Mouse (Mus musculus) testis, adult 10 weeks (tissue): ENCODE results near the gene Gm10717. TPM values are rescaled to one million over a fixed set of nuclear protein-coding genes. Genes with fewer than 3 reads are reported as not detected.

Source experiments
- polyA plus RNA-seq: library from polyadenylated mRNA; stranded (reverse); fragments of 350-450 nt; fragmentation: Illumina TruSeq; extraction: RNeasy Lipid Tissue Mini Kit (QIAGEN cat#74804); gene quantifications from one replicate; pipeline ENCODE4 v1.2.3, GENCODE M21; 2014; ENCODE audit warnings: low read depth, low replicate concordance

Gene Gm10717
- not detected for polyA plus RNA-seq

GRCm38 (mm10) chr9:3024912-3025467, at the start of gene Gm10717:
TSS of gene Gm10717 (plus strand) at chr9:3025417.

GRCm38 (mm10) chr9:3000445-3000972, 24.7 kb upstream of the Gm10717 start, which contains the start of gene Gm10722:
TSS of gene Gm10722 (plus strand) at chr9:3000922.

GRCm38 (mm10) chr9:3002794-3003396, 22.3 kb upstream of the Gm10717 start, which contains the start of gene Gm11168:
TSS of gene Gm11168 (plus strand) at chr9:3003346.

GRCm38 (mm10) chr9:3012733-3013279, 12.4 kb upstream of the Gm10717 start, which contains the start of gene Gm10721:
TSS of gene Gm10721 (plus strand) at chr9:3013140.

GRCm38 (mm10) chr9:3015354-3015753, 9.9 kb upstream of the Gm10717 start, which contains the start of gene Gm10720:
TSS of gene Gm10720 (plus strand) at chr9:3015654.

GRCm38 (mm10) chr9:3017108-3017507, 8.1 kb upstream of the Gm10717 start, which contains the start of gene Gm10719:
TSS of gene Gm10719 (plus strand) at chr9:3017408.

GRCm38 (mm10) chr9:3023312-3023984, 1.8 kb upstream of the Gm10717 start, which contains the start of gene Gm10718:
TSS of gene Gm10718 (plus strand) at chr9:3023547.

GRCm38 (mm10) chr9:3034299-3034698, 9.1 kb downstream of the Gm10717 start, which contains the start of gene Gm17535:
TSS of gene Gm17535 (plus strand) at chr9:3034599.

GRCm38 (mm10) chr9:3036577-3036976, 11.4 kb downstream of the Gm10717 start, which contains the start of gene Gm10715:
TSS of gene Gm10715 (plus strand) at chr9:3036877.

Other genes with a start within 250 kb of the Gm10717 start
- not detected for gene Gm10722, start 24.5 kb upstream of the Gm10717 start, polyA plus RNA-seq
- not detected for gene Gm11168, start 22.1 kb upstream of the Gm10717 start, polyA plus RNA-seq
- gene Gm10721, start 12.3 kb upstream of the Gm10717 start, polyA plus RNA-seq = not detected
- not detected for gene Gm10720, start 9.8 kb upstream of the Gm10717 start, polyA plus RNA-seq
- not detected for gene Gm10719, start 8.0 kb upstream of the Gm10717 start, polyA plus RNA-seq
- not detected for gene Gm10718, start 1.9 kb upstream of the Gm10717 start, polyA plus RNA-seq
- gene Gm17535, start 9.2 kb downstream of the Gm10717 start, polyA plus RNA-seq = not detected
- gene Gm10715, start 11.5 kb downstream of the Gm10717 start, polyA plus RNA-seq = not detected